Mouse (Mus musculus) urinary bladder, adult 18-20 months (tissue): Measurements from ENCODE around the gene Me1.

Source experiments
- DNase-seq, 2 experiments: peaks; one replicate each; pipeline ENCODE4 v3.0.0; 2022; ENCODE audit warnings: low spot score in 2 of 2, mixed read lengths in 2 of 2

Gene Me1

DNA sequence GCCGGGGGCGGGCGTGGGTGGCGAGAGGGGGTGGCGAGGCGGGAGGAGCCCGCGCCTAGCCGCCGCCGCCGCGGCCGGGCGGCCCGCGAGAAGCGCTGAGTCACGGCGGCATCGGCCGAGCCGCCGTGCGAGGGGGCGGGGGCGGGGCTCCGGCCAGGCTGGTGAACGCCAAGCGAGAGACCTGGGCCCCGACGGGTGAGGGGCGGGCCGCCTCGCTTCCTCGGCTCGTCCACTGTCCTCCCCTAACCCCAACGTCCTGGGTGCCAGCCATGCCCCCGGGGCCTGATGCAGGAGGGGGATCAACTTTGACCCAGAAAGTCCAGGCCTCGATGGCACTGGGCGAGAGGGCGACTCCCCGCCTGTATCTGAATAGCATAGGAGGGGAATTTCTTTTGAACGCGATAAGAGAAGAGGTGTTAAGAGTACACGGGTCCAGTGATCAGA is at the start of gene Me1:
Gene Me1 (minus strand): TSS at position 136 of the 444 bp plus-strand sequence.
- peak; percentile 29 to 71 for DNase-seq

DNA sequence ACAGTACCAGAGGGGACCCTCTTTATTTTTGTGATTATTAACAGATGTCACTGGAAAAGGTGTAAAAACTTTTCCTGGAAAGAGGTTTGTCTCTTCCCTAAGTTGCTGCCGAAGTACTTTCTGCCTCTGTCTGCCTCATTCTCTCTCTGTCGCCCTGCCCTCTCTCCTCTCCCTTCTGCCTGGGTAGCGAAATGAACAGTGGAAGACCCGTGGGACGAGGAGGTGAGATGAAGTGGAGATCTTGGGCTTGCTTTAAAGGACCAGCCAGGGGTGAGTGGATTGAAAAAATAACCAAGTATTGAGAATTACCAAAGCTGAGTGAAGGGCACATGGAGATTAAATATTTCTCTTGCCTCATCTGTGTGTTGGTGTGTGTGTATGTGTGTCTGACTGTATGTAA is 48.3 kb upstream of the Me1 start:
- DNase-seq = no peak

DNA sequence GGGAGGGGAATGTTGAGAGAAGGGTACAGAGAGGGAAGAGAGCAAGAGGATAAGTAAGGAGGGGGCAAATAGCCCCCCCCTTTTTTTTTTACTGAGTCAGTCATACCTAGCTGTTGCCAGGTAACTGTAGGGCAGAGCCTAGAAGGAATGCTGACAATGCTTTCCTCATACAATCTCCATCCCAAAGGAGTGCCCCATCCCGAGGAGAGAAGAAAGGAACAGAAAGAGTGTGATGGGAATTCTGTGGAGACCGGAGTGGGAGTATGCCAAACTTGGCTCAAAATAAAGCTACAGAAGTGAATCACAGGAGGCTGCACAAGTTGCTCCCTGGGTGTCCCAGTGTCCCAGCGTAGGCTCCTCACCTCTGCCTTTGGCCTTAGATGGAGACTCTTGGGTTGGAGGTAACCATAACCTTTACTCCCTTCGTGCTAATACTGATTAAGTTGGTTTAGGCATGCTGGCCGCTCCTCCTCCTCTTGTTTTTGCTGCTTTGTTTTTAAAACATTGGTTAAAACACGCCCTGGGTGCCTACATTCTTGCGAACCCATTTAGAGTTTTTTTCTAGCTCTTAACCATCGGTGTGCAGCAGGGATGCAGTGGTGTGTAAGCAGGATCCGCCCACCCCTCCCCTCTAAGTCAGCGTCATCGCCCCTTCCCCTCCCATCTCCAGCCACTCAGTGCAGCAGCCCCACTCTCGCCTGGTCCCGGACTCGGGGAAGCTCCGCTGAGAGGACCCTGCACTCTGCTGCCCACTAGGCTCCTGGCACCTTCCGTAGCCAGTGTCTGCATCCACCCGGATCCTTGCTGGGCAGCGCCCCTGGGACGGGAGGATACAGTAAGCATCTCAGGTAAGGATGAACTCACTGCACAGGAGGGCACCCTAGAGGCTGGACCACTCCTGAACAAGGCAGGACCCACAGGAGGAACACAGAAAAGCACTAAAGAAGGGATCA is 47.5 kb upstream of the Me1 start, which contains the start of gene Prss35:
Gene Prss35 (plus strand): TSS at position 691 of the 953 bp plus-strand sequence.
- DNase-seq = peak in 1 of 2 experiments; percentile 12

DNA sequence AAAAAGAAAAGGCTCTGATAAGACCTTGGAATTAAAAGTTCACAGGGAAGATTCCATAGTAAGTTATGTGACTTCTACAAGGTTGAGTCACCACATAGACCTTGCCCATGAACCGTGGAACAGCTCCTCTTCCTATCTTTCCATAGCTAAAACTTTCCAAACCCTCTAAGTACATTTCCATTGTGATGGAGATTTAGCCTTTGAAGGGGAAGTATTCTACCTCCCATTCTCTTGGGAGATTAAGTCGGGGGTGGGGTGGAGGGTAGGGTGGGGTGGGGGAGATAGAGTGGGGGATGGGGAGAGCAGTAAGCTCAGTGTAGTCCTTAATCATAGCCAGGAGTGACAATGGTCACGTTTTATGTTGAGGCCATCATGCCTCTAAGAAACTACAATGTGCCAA is 44.2 kb upstream of the Me1 start:
- no peak for DNase-seq

DNA sequence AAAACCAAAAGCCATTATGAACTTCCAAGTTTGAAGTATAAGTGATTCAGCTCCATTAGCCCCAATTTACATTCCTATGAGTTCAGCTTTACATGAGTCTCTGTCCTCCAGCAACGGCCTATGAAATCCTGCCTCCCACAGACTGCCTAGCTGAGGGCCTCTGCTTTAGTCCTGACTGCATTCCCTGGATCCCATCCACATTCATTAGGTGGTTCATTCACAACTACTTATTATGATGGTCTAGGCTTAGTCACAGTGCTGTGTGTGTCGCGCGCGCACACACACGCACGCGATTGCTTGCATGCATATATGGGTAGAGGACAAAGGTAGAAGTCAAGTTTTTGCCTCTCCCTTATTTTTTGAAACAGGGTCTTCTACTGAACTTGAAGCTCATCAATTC is 43.0 kb upstream of the Me1 start:
- DNase-seq = no peak

DNA sequence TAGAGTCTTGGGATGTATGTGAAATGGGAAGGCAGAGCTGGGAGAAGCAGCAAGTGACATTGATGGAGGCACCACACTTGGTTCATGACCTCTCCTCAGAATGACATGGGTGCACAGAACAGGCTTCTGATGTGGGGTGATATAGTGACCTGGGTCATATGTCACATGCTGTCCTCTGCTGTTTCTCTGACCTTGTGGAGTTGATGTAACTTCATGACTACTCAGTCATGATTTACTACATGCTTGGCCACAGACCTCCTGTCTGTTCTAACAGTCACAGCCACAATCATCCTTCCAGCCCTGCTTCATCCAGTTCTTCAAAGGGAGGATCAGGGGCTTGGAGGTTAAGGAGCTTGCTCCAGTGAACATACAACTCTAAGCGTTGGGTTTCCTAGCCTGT is 42.3 kb upstream of the Me1 start:
- DNase-seq = no peak

DNA sequence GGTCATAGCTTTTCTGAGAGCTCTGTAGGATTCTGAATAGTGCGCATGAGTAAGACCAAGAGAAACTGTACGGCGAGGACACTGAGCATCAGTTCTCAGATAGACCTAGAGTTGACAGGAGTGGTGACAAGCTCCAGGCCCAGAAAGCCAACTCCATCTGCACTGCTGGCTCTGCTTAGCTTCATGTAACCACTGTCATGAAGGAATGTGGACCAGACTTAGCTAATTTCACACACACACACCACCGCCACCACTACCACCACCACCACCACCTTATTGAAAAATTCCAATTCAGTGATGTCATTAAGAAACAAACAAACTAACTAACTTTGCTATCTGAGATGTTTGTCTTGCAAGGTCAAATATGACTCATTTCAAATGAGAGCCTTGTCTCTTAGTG is 41.2 kb upstream of the Me1 start:
- DNase-seq = no peak

DNA sequence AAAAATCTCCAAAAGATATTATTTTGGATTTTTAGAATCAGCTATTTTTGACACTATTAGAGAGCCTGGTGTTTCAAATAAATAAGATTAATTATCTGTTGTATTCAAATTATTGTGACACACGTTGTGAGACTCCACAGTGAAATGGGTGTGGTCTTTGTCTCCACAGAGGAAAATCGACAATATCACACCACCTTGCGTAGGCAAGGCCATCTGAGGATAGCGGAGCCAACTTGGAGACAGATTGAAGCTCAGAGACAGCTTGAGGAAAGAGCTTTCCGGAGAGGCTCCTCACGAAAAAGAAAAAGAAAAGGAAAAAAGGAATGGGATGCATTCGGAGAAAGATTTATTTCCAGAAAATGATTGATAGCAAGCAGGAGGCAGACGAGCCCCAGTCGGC is 39.0 kb upstream of the Me1 start:
- DNase-seq = no peak

DNA sequence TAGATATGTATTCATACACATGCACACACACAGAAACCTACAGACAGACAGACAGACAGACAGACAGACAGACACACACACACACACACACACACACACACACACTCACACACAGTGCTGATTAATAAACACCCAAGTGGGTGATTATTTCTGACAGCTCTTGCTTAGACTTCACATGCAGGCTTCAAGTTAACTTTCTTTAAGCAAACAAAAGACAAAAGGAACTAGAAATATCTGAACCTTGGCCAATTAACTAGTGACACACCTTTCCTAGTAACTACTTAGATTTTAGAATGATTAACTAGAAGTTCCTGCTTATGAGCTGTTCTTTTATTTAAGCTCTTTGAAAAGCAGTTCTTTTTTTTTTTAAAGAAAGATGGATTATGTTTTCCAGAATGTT is 38.6 kb upstream of the Me1 start:
- DNase-seq = no peak

DNA sequence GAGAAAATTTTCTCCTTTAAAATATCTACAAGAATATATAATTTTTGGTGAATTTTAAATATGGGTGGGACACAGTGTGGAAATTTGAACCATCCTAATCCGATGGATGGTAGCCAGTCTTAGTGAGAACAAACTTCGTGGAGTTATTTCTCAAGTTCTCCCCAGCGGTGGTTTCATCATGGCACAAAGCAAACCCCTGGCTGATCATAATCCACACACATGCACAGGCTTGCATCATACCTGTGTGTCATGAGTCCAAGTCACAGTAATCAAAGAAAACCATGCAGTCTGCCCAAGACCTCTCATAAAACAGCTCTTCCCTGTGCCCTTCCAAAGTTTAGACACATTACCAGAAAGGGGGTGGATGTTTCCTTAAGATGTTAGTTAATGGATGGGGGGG is 34.1 kb upstream of the Me1 start:
- peak in 1 of 2 experiments; percentile 18 for DNase-seq

DNA sequence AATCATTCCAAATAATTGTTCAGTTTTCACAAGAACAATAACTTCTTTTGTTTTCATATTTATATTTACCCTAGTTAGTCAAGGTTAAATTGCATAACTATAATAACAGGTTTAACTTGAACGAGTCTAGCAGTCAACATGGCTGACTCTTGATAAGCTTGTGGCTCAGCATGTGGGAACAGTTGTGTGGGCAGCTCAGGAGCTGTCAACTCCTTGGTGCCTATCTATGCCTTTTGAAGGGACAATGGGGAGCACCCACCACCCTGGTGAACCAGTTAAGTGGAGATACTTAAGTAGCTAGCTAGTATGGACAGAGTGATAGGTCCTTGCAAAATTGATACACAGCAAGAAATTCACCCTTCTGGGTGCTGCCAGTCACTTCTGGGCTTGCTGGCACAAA is 33.3 kb upstream of the Me1 start:
- no peak for DNase-seq

DNA sequence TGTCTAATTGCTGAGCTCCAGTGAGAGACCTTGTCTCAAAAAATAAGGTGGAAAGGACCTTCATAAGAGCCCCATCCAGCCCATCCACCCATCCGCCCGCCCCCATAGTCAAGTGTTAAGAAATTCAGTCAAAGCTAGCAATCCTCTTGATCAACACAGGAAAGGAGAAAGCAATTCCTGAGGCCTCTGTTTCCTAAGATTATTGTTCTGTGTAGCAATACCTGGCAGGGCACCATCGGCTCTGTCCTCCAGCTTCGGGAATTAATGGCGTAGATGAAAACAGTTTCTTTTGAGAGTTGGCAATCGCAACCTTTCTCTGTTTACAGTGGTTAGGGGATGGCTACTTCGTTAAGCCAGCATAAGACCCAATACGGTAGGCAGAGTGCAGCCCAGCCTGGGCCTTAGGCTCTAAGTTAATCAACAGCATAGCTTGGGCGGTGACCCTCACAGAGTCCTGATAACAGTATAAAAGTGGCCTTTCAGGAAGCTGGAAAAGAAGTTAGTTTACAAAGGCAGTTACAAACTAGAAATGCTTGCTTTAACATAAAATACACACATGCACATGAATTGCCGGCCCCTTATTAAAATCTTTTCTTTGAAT is 32.6 kb upstream of the Me1 start:
- DNase-seq = no peak

DNA sequence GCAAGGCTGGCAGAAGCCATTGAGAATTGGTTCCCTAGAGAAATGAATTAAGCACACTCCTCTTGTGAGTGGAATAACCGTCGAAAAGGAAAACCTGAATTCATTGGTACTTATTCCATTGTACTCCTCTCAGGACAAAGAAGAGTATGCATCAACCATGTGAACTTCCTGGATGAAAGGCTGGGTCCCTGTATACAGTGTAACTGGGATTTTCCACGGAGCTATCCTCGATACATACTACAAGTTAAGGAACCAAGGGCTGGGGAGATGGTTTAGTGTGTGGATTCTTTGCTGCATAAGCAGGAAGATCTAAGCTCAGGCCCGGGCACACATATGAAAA is 30.6 kb upstream of the Me1 start:
- DNase-seq = no peak

DNA sequence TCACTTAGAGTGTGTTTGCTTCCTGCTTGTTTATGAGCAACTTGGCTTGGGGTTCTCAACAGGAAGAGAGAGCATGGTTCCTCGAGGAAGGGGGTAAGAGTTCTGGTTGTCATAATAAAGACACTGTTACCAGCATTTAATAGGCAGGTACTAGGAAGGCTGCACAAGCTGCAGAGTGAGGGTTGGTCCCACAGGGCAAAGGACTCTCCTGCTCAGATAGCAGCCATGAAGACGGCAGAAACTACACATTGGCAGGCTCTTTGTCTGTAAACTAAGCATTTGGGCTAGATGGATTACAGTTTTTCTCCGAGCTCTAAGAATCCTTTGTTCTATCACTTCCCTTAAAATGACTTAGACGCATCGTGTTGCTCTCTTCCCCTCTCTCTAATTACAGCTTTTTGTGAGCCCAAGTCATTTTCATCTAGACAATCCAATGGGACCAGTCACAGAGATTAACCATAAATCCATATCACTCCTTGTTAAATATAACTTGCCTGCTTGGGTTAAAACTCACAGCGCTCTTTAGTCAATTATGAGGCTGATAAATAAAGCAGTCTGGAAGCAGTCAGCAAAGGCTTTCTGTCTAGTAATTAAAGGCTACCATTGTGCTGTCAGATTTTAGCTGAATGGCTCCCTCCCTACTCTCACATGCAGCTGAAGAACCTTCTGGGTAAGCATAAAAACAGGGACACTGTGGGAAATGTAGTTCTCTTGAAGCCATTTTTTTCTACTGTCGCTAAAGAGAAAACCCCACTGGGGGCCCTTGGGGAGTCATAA is 30.0 kb upstream of the Me1 start:
- DNase-seq = no peak

DNA sequence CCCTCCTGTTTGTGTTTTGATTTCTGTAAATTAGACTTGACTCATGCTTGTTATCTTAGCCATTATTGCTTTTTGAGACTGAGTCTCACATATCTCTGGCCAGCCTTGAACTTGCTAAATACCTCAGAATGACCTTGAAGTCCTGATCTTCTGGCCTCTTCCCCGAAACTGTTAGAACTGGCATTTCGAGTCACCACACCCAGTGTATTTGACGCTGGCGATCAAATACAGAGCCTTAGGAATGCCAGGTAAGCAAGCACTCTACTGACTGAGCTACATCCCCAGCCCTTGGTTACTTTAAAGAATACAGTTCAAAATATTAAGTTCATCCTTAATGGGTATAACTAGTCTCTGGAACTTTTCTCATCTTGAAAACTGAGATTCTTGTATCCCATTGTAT is 29.3 kb upstream of the Me1 start:
- no peak for DNase-seq

DNA sequence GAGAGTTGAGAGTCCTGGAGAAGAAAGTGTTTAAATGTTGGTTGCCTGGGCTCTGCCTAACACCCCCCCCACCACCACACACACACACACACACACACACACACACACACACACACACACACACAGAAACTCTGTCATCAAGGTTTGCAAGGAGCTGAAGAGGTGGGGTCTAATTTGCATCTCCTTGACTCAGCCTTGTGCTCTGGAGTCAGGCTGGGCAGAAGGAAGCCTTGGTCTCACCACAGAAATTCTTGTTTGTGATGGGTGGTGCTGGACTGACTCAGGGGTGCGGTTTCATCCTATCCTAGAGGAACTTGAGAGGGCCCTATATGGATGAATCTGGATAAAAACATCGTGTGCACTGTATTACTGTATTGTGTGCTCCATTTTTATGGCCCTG is 25.0 kb upstream of the Me1 start:
- no peak for DNase-seq

DNA sequence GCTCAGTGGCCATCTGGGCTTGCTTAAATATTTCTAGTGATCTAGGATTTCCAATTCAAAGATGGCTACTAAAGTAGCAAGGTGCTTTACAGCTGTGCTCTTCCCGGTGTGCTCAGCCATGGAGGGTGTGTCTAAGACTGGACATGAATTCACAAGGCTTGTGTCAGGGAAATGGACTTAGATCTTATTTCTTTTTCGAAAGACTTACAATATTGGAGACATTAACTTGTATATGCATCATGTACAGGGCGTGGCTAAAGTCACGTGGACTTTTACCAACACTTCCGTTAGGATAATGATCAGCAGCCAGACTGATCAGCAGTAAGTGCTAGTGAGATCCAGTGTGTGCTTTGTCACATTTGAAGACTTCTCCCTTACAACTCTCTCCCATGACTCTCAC is 24.5 kb upstream of the Me1 start:
- no peak for DNase-seq

DNA sequence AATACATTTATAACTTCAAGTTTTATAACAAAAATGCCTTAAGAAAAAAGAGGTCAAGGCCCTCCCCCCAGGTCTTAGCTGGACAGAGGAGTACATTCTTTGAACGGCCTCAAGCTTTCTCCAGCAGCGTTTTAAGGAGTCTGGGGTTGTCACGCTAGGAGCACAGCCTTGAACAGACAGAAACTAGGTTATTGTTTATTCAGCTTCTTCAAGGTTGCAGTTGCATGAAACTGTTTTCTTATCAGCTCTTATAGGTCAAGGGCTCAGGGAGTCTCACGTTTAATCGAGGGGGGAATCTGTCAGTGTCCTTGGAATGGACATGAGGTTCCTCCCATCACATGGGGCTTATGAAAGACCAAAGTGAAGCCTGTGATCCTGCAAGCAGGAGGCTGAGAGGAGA is 21.4 kb upstream of the Me1 start:
- DNase-seq = no peak

DNA sequence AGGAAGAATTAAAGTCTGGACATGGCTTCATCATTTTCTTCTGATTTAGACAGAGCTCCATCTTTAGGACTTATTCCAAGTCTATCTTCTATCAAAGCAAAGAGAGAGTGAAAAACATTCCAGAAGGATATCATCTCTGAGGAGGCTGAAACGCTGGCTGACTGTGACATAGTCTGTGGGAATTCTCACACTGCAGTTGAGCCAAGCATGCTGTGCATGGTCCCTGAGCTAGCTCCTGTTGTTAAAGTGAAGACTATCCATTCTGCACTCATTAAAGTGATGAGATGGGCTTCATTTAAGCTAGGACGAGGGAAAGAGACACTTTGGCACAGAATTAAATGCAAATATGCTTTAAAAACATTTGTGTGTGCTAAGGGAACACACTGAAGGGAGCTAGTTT is 20.8 kb upstream of the Me1 start:
- no peak for DNase-seq

DNA sequence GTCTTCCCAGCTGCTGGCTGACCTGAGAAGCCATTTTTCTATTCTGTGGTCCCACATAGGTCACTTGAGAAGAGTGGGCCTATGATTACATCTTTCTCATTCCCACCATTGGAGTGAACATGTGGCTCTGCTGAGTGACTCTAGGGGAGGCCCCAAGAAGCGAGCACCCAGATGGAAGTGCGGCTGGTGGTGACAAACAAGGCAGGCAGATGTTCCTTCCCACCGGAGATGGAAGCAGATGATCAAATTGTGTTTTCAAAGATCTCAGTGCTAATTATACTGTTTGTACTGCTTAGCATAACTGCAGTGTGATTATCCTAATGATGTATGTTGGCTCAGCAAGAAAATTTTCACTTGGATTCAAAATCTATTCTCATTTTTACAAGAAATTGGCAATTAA is 18.3 kb upstream of the Me1 start:
- no peak for DNase-seq

DNA sequence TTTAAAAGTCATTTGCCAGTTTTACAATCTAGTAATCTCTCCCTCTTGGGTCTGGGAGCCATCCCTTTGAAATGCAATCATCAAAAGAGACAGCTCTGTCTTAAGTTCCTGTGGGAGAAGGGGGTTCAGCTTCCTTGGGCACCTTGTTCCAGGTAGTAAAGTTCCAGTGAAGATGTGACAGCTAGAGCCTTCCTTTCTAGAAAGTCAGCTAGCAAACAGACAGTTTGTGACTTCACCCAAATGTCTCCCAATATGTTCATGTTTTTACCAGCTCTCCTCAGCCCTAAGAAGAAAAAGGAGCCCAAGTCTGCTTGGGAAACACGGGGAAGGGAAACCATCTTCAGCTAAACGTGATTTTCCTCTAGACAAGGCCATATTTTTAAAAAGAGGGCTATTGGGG is 16.9 kb upstream of the Me1 start:
- DNase-seq = no peak

DNA sequence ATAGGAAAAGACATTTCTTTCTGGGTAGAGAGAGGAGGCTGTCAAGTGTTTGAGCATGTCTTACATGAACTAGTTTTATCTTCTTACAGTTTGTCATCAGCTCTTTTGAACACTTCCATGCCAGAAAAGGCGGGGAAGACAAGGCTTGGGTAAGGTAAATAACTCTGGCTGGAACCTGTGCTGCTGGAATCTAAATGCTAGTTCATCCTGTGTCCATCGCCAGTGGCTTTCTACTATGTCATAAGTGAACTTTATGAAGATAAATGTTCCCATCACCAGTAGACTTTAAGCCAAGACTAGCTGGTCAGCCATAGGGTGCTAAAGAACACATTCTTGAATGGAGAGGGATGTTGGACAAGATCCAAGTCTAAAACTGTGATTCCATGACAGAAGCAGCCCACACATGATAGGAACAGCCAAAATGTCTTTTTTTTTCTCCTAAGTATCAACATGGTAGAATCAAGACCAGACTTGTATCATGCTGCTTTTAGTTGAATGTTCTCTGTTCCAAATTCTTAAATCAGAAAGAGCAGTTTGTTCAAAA is 14.4 kb upstream of the Me1 start:
- DNase-seq = no peak
